Mouse (Mus musculus) embryonic fibroblast, embryonic 13.5 days (primary cell): ENCODE results near the gene Cdkl3. TPM values are rescaled to one million over a fixed set of nuclear protein-coding genes. Genes with fewer than 3 reads are reported as not detected.
"Not testable (repeated sequence)": the region's sequence is repeated elsewhere in the genome, so short reads cannot be mapped to it uniquely, and the experiment has no call there.

ENCODE experiments used
- H3K27ac ChIP-seq: 2 replicates; pipeline ENCODE4 v1.5.1; 2012; ENCODE audit warnings: low read length, control low read depth, inconsistent platforms; ENCODE audit not compliant: insufficient read depth
- H3K4me1 ChIP-seq: 2 replicates; pipeline ENCODE4 v1.6.1; 2011; ENCODE audit warnings: low read length; ENCODE audit not compliant: control insufficient read depth, insufficient read depth
- H3K4me3 ChIP-seq: 2 replicates; pipeline ENCODE4 v1.5.1; 2011; ENCODE audit warnings: mild to moderate bottlenecking, control low read depth, low read length; ENCODE audit not compliant: insufficient read depth
- CTCF ChIP-seq: IDR thresholded peaks from 2 replicates; pipeline ENCODE4 v1.5.1; 2011; ENCODE audit warnings: mild to moderate bottlenecking, control low read depth, low read length, moderate library complexity, borderline replicate concordance; ENCODE audit not compliant: insufficient read depth
- POLR2A ChIP-seq: IDR thresholded peaks from 2 replicates; pipeline ENCODE4 v1.6.1; 2011; ENCODE audit warnings: low read depth, mild to moderate bottlenecking, control low read depth, low read length, moderate library complexity
- polyA plus RNA-seq: library from polyadenylated mRNA; stranded (reverse); fragments of >200 nt; gene quantifications from 2 replicates; pipeline ENCODE4 v1.2.4, GENCODE M21; 2011; ENCODE audit warnings: low read depth; ENCODE audit not compliant: missing spikeins, insufficient read length

The Cdkl3 gene
- polyA plus RNA-seq, 1 experiment: 11.7 TPM

DNA sequence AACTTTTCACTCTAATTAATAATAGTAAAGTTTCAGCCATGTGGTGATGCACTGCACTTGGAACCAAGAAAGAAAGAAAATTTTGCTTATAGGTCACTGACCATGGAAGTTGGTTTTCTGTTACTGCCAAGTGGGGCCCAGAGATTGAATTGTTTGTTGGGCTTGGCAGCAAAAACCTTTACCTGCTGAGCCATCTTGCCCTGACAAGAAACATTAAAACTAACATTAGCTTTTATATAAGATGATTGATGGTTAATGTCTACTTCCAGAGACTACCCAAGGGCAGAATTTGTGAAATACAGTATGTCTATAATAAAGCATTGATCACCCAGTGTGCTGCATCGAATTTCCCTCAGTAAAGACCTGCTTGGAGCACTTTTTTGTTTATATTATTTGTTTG, 102.4 kb downstream of the Cdkl3 start:
- H3K4me1 ChIP-seq: peaks cover 11% of the 10 kb centered on the region
- no peak overlapping the region for H3K27ac ChIP-seq
- TF ChIP-seq CTCF (no peak), POLR2A (no peak)
- H3K4me3 ChIP-seq: no peak overlapping the region

DNA sequence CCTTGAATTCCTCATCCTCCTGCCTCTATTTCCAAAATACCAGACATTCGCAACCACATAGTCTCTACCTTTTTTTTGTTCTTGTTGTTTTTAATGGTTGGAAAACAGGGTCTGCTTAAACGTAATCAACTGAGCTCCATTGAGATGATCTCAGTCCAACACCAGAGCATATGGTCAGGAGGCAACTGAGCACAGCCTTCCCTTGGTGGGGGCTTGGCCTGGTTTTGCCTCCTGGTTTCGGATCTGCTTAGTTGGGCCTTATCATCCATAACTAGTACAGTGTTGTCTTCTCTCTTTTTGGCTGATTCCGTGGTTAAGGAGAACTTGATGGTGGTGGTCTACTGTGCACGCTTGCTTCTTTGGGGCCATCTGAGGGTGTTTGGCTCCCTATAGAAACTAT, 104.8 kb downstream of the Cdkl3 start:
- no peak overlapping the region for H3K27ac ChIP-seq
- H3K4me1 ChIP-seq: peaks cover 8% of the 10 kb centered on the region
- H3K4me3 ChIP-seq: no peak overlapping the region
- no peak for TF ChIP-seq CTCF
- TF ChIP-seq POLR2A: no peak

DNA sequence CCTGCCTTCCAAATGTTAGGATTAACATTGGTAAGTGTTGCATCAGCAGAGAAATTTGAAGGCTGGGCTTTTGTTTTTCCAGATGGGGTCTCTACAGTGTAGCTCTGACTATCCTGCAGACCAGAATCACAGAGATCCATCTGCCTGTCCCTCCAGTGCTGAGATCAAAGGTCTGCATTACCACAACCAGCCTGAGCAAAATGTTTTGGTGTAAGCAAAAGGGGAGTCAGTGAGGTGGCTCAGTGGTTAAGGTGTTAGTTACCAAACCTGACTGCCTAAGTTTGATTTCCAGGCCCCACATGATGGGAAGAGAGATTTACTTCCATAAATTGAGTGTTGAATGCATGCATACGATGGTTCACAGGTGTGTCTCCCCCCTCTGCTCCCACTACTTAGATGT, 105.4 kb downstream of the Cdkl3 start:
- TF ChIP-seq POLR2A (no peak), CTCF (no peak)
- Histone ChIP-seq H3K4me1 (peaks cover 8% of the 10 kb centered on the region), H3K4me3 (no peak overlapping the region), H3K27ac (no peak overlapping the region)

DNA sequence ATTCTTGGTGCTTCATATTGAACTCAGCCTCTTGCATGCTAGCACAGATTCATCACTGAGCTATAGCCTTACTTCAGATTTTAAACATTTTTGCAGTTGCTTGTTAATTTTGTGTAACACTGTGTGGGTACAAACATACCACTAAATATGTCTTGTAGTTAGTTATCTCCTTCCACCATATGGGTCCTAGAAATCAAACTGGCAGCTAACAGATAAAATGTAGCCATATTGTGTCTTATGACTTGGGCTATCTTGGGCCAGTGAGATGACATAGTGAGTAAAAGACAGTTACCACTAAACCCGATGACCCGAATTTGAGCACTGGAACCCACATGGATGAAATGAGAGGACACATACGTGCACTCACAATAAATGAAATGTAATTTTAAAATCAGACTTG, 111.5 kb downstream of the Cdkl3 start:
- H3K27ac ChIP-seq: no peak overlapping the region
- H3K4me1 ChIP-seq: no peaks in the 10 kb centered on the region
- H3K4me3 ChIP-seq: no peak overlapping the region
- TF ChIP-seq CTCF (no peak), POLR2A (no peak)

DNA sequence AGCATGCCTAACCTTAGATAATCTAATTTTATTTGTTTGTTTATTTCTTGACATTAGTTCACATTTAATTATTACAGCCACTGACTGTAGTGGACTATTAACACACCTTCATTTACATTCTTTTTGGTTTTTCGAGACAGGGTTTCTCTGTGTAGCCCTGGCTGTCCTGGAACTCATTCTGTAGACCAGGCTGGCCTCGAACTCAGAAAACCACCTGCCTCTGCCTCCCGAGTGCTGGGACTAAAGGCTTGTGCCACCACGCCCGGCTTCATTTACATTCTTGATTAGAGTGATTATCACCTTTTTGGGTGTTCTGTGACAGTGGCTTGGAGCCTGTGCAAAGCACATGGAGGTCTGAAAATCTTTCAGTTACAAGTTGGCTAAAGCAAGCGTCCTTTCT, 112.1 kb downstream of the Cdkl3 start:
- H3K27ac ChIP-seq, H3K4me1 ChIP-seq, H3K4me3 ChIP-seq: not testable (repeated sequence)

DNA sequence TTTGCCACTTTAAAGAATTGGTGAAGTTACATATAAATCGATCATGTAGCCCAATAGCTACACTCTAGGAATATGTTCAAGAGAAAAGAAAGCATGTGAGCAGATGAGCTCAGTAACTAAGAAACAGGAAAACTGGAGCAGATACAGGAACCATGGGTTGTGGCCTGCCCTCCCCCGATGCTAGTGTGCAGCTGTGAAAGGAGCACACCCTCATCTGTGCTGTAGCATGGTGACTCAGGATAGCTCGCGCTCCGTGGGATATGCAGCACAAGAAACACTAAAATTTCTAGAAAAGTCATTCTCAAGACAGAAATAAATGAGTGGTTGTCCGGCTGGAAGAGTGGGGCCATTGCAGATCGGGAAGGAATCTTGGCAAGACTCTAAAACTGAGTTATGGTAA, 113.1 kb downstream of the Cdkl3 start:
- H3K4me3 ChIP-seq: no peak overlapping the region
- TF ChIP-seq POLR2A: no peak
- TF ChIP-seq CTCF: no peak
- H3K27ac ChIP-seq: no peak overlapping the region
- no peaks in the 10 kb centered on the region for H3K4me1 ChIP-seq

DNA sequence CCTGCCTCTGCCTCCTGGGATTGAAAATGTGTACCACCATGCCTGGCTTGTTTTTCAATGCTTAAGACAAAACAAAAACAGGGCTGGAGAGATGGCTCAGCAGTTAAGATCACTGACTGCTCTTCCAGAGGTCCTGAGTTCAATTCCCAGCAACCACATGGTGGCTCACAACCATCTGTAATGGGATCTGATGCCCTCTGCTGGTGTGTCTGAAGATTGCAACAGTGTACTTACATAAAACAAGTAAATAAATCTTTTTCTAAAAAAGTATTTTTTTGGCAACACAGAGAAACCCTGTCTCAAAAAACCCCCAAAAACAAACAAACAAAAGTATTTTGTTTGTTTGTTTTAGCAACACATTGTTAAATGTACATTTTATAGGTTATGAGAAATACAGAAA, 116.4 kb downstream of the Cdkl3 start:
- H3K4me1 ChIP-seq, H3K27ac ChIP-seq, H3K4me3 ChIP-seq: not testable (repeated sequence)

DNA sequence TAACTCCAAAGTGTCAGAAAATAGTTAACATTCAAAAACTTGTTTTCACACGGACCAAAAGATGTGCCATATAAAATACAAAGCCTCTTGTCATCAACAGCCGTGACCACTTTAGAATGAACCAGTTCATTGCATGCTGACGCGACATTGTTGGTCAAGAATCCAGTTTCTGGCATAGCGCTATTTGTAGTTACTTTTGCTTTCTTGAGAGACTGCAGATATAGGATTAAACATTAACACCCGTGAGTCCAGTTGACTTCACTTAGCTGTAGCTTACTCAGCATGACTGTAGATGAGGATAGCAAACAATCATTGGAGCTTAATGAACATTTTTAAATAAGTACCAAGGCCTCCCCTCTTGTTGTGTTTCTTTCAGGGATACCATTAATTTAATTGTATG, 118.0 kb downstream of the Cdkl3 start:
- Histone ChIP-seq H3K4me3 (no peak overlapping the region), H3K4me1 (no peaks in the 10 kb centered on the region), H3K27ac (no peak overlapping the region)
- no peak for TF ChIP-seq POLR2A
- TF ChIP-seq CTCF: no peak

DNA sequence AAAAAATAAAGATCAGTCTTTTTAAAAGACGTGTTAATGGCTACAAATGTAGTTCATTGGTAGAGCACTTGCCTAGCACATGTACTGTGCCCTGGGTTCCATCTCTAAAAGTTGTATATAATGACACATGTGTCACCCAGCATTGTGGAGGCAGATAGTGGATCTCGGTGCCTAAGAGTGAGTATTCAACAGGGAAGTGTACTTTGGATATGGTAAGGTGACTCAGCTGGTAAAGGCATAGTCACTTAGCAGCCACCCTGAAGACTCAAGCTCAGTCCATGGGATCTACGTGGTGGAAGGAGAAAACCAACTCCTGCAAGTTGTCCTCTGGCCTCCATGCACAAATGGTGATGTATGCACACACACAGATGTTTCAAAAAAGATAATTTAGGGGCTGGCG, 120.4 kb downstream of the Cdkl3 start:
- no peak overlapping the region for H3K4me3 ChIP-seq
- no peak overlapping the region for H3K27ac ChIP-seq
- TF ChIP-seq CTCF (no peak), POLR2A (no peak)
- H3K4me1 ChIP-seq: peaks cover 6% of the 10 kb centered on the region

DNA sequence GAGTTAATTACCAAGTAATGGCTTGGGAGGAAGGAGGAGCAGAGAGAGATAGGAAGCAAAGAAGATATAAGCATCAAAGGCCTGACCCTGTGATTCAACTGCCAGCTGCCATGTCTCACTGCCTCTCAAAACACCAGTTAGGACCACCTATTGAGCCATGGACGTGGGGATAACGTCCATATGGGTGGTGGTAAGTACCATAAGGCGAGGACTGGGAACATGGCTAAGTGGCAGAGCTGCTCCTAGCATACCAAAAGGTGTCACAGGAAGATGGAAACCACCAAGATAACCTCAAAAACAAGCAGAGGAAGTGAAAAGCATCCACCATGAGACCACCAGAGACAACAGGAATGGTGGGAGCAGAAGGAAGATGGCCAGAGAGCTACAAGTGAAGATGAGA, 123.1 kb downstream of the Cdkl3 start:
- no peak overlapping the region for H3K27ac ChIP-seq
- no peak overlapping the region for H3K4me3 ChIP-seq
- peaks cover 8% of the 10 kb centered on the region for H3K4me1 ChIP-seq
- no peak for TF ChIP-seq CTCF
- no peak for TF ChIP-seq POLR2A

DNA sequence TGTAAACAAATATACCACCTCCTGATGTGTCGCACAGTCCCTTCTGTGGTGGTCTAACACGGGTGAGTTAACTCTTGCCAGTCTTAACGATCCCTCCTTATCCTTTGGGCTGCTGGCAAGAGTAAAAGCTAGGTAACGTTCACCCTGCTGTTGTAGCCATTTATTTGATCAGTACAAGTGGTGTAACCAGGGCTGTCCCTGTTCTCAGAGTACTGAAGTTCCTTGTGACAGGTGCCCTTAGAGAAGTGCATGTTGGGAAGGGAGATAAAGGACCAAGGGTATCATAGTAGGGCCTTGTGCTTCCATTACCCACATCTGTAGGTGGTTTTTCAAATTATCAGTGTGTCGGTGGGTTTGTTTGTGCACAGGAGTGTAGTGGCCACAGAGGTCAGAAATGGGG, 123.7 kb downstream of the Cdkl3 start:
- TF ChIP-seq CTCF (no peak), POLR2A (no peak)
- H3K4me1 ChIP-seq: peaks cover 8% of the 10 kb centered on the region
- H3K4me3 ChIP-seq: no peak overlapping the region
- H3K27ac ChIP-seq: no peak overlapping the region
